Mouse (Mus musculus) bone marrow, adult 2 months (tissue): ENCODE data around the gene Hist1h3d. TPM values are rescaled to one million over a fixed set of nuclear protein-coding genes. Genes with fewer than 3 reads are reported as not detected.
"Not testable (repeated sequence)": the region's sequence is repeated elsewhere in the genome, so short reads cannot be mapped to it uniquely, and the experiment has no call there.

Source experiments
- H3K27ac ChIP-seq: fragments of 200-500 bp; 2 replicates; pipeline ENCODE4 v1.5.1; 2012; ENCODE audit warnings: low read depth, mild to moderate bottlenecking, control low read depth, inconsistent platforms, low read length; ENCODE audit not compliant: control insufficient read depth, poor library complexity, insufficient read depth
- H3K4me1 ChIP-seq: fragments of 200-500 bp; 2 replicates; pipeline ENCODE4 v1.6.1; 2011; ENCODE audit warnings: low read length; ENCODE audit not compliant: control insufficient read depth, insufficient read depth
- H3K4me3 ChIP-seq: fragments of 200-500 bp; replicated peaks from 2 replicates; pipeline ENCODE3; 2011; ENCODE audit warnings: mild to moderate bottlenecking, low read depth, low read length, control low read depth; ENCODE audit not compliant: control insufficient read depth
- CTCF ChIP-seq: fragments of 200-500 bp; IDR thresholded peaks from 2 replicates; pipeline ENCODE4 v1.5.1; 2011; ENCODE audit warnings: low read length, control low read depth; ENCODE audit not compliant: control insufficient read depth, insufficient read depth
- POLR2A ChIP-seq: fragments of 200-500 bp; IDR thresholded peaks from 2 replicates; pipeline ENCODE4 v1.6.1; 2011; ENCODE audit warnings: low read depth, mild to moderate bottlenecking, control low read depth, low read length, borderline replicate concordance; ENCODE audit not compliant: control insufficient read depth
- WGBS: fragments of 180-500 bp; shearing (Covaris S2); methylation state at CpG from one replicate; pipeline ENCODE4 v1.1.7; 2018; 5-methylcytosine and 5-hydroxymethylcytosine counted together
- polyA plus RNA-seq: library from polyadenylated mRNA; stranded (reverse); fragments of >200 nt; gene quantifications from 2 replicates; pipeline ENCODE4 v1.2.4, GENCODE M21; 2011; ENCODE audit warnings: low replicate concordance; ENCODE audit not compliant: missing spikeins, insufficient read depth, insufficient read length

Hist1h3d gene
- polyA plus RNA-seq, 1 experiment = 11.3 TPM

GRCm38 (mm10) chr13:23550761-23551145 is 24.8 kb upstream of the Hist1h3d start:
- TF ChIP-seq POLR2A = no peak
- no peak for TF ChIP-seq CTCF
- 6% methylated on average over 3 of the region's 3 CpGs for WGBS
- H3K4me1 ChIP-seq = no peaks in the 10 kb centered on the region
- H3K27ac ChIP-seq = peak overlapping the region; percentile 96
- peak overlapping the region; percentile 64 for H3K4me3 ChIP-seq

GRCm38 (mm10) chr13:23551146-23551834 is 24.3 kb upstream of the Hist1h3d start, which contains the start of gene Hist1h4f:
TSS of gene Hist1h4f (minus strand) at chr13:23551648.
- peak within 1 kb of the TSS; percentile 64 for H3K4me3 ChIP-seq
- TF ChIP-seq POLR2A (peak; percentile 99), CTCF (peak; percentile 31; the same call in 1 of the 2 replicates)
- WGBS = under 1% methylated on average over 47 of the region's 47 CpGs
- not testable (repeated sequence) for H3K4me1 ChIP-seq
- peak within 1 kb of the TSS; percentile 96 for H3K27ac ChIP-seq

- H3K4me3 ChIP-seq = no peak overlapping the region
- H3K4me1 ChIP-seq = no peaks in the 10 kb centered on the region
- peak overlapping the region; percentile 45; the same call in 1 of the 2 replicates for H3K27ac ChIP-seq
- TF ChIP-seq CTCF (no peak), POLR2A (no peak)
- 45% methylated on average over 8 of the region's 8 CpGs for WGBS
Observed at GRCm38 (mm10) chr13:23551931-23552914, 23.3 kb upstream of the Hist1h3d start.

- no peak for TF ChIP-seq POLR2A
- no peak for TF ChIP-seq CTCF
- Histone ChIP-seq H3K4me1 (no peaks in the 10 kb centered on the region), H3K4me3 (no peak within 1 kb of the TSS), H3K27ac (peak within 1 kb of the TSS; percentile 45; the same call in 1 of the 2 replicates)
Observed at GRCm38 (mm10) chr13:23552962-23553361, 22.6 kb upstream of the Hist1h3d start, which contains the start of gene Hist1h1d. TSS of gene Hist1h1d (plus strand) at chr13:23553262.

- Histone ChIP-seq H3K27ac (no peak overlapping the region; the same call in 1 of the 2 replicates), H3K4me3 (peak overlapping the region; percentile 45), H3K4me1 (no peaks in the 10 kb centered on the region)
- no peak for TF ChIP-seq CTCF
- TF ChIP-seq POLR2A = no peak
- WGBS = 20% methylated on average over 9 of the region's 9 CpGs
Observed at GRCm38 (mm10) chr13:23554393-23554792, 21.2 kb upstream of the Hist1h3d start.

GRCm38 (mm10) chr13:23554925-23555838 is 20.4 kb upstream of the Hist1h3d start:
- H3K27ac ChIP-seq = peak overlapping the region; percentile 97
- TF ChIP-seq CTCF (no peak), POLR2A (peak; percentile 99)
- H3K4me3 ChIP-seq = peak overlapping the region; percentile 72
- no peaks in the 10 kb centered on the region for H3K4me1 ChIP-seq
- under 1% methylated on average over 54 of the region's 54 CpGs for WGBS

GRCm38 (mm10) chr13:23555839-23556416 is 19.6 kb upstream of the Hist1h3d start:
- TF ChIP-seq CTCF = no peak
- peak; percentile 28; the same call in 1 of the 2 replicates for TF ChIP-seq POLR2A
- peak overlapping the region; percentile 72 for H3K4me3 ChIP-seq
- no peaks in the 10 kb centered on the region for H3K4me1 ChIP-seq
- under 1% methylated on average over 18 of the region's 18 CpGs for WGBS
- peak overlapping the region; percentile 97 for H3K27ac ChIP-seq
